Mouse (Mus musculus) myocyte (in vitro differentiated cells): ENCODE measurements at regions not wholly inside any gene's neighbourhood (a gene's known extent, or its start where the extent isn't known, plus 50 kb on each side); places are given as distances from the start of the nearest gene placed in this dataset.

Source experiments
- H3K27me3 ChIP-seq: one replicate; pipeline ENCODE4 v1.6.1; 2011; ENCODE audit not compliant: control insufficient read depth, insufficient read depth, insufficient read length
- H3K36me3 ChIP-seq: one replicate; pipeline ENCODE4 v1.6.1; 2011; ENCODE audit not compliant: control insufficient read depth, insufficient read depth
- H3K4me2 ChIP-seq: one replicate; pipeline ENCODE4 v1.6.1; 2011; ENCODE audit warnings: low read depth, control low read depth
- H3K4me3 ChIP-seq: one replicate; pipeline ENCODE4 v1.5.1; 2011; ENCODE audit warnings: mild to moderate bottlenecking, control low read depth, moderate library complexity
- H3K79me2 ChIP-seq: one replicate; pipeline ENCODE4 v1.6.1; 2011; ENCODE audit not compliant: control insufficient read depth, insufficient read depth
- H3ac ChIP-seq: one replicate; pipeline ENCODE4 v1.6.1; 2011; ENCODE audit not compliant: control insufficient read depth, insufficient read length
- CEBPB ChIP-seq: IDR thresholded peaks from 2 replicates; pipeline ENCODE4 v1.6.1; 2011; ENCODE audit warnings: mild to moderate bottlenecking, moderate library complexity; ENCODE audit not compliant: poor library complexity, insufficient read depth, severe bottlenecking
- E2F4 ChIP-seq: IDR thresholded peaks from one replicate; pipeline ENCODE4 v1.6.1; 2011; ENCODE audit warnings: mild to moderate bottlenecking, control low read depth, moderate library complexity; ENCODE audit not compliant: insufficient read depth
- MAX ChIP-seq: IDR thresholded peaks from one replicate; pipeline ENCODE4 v1.6.1; 2011; ENCODE audit warnings: low read depth, mild to moderate bottlenecking, control low read depth
- MYOD1 ChIP-seq, 3 experiments: IDR thresholded peaks; one replicate each; pipeline ENCODE4 v1.6.1; 2011; ENCODE audit warnings: control low read depth in 2 of 3, low read depth in 2 of 3, mild to moderate bottlenecking in 2 of 3, moderate library complexity in 1 of 3; ENCODE audit not compliant: insufficient read length in 2 of 3, control insufficient read depth in 1 of 3
- MYOG ChIP-seq, 3 experiments: IDR thresholded peaks; one replicate each; pipeline ENCODE4 v1.6.1; 2011; ENCODE audit warnings: control low read depth in 2 of 3, low read depth in 2 of 3, mild to moderate bottlenecking in 2 of 3; ENCODE audit not compliant: insufficient read length in 2 of 3, control insufficient read depth in 1 of 3, insufficient read depth in 1 of 3
- POLR2A ChIP-seq: IDR thresholded peaks from one replicate; pipeline ENCODE4 v1.6.1; 2011; ENCODE audit warnings: low read depth, mild to moderate bottlenecking, control low read depth, moderate library complexity; ENCODE audit not compliant: insufficient read length
- POLR2AphosphoS2 ChIP-seq: IDR thresholded peaks from one replicate; pipeline ENCODE4 v1.6.1; 2011; ENCODE audit warnings: low read depth, control low read depth; ENCODE audit not compliant: insufficient read length
- REST ChIP-seq: IDR thresholded peaks from one replicate; pipeline ENCODE4 v1.6.1; 2011; ENCODE audit warnings: mild to moderate bottlenecking, control low read depth, moderate library complexity; ENCODE audit not compliant: insufficient read depth, insufficient read length
- SRF ChIP-seq: IDR thresholded peaks from one replicate; pipeline ENCODE4 v1.6.1; 2011; ENCODE audit warnings: low read depth; ENCODE audit not compliant: control insufficient read depth, insufficient read length
- TCF12 ChIP-seq: IDR thresholded peaks from one replicate; pipeline ENCODE4 v1.6.1; 2011; ENCODE audit warnings: mild to moderate bottlenecking, control low read depth; ENCODE audit not compliant: poor library complexity, insufficient read depth, severe bottlenecking
- TCF3 ChIP-seq: IDR thresholded peaks from one replicate; pipeline ENCODE4 v1.6.1; 2011; ENCODE audit warnings: low read depth, control low read depth; ENCODE audit not compliant: insufficient read length
- USF1 ChIP-seq: IDR thresholded peaks from one replicate; pipeline ENCODE4 v1.6.1; 2011; ENCODE audit warnings: low read depth, mild to moderate bottlenecking, control low read depth, moderate library complexity

DNA sequence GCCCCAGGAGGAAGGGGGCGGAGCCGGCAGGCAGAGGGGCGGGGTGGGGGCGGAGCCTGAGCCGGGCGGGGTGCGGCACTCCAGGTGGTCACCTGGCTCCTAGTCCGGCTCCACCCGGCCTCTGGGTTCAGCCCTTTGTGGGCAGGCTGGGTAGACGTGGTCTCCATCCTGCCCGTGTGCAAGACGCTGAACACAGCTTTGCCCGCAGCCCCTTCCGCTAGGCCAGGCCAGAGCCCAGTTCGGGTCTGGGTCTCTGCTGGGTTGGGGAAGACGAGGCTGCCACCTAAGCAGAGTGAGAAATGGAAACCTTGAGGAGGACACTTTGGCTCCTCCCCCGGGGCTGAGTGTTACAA lies 161.4 kb upstream of the Nfe2l3 start:
- H3K4me2 ChIP-seq = peak overlapping the region; percentile 71
- no peaks in the 10 kb centered on the region for H3K36me3 ChIP-seq
- H3K27me3 ChIP-seq = peaks cover 4% of the 10 kb centered on the region
- no peaks in the 10 kb centered on the region for H3K79me2 ChIP-seq
- H3ac ChIP-seq = no peak overlapping the region
- no peak for TF ChIP-seq TCF12
- TF ChIP-seq SRF = no peak
- TF ChIP-seq CEBPB = no peak
- TF ChIP-seq POLR2A = no peak
- TF ChIP-seq E2F4 = no peak
- no peak for TF ChIP-seq USF1
- no peak for TF ChIP-seq REST
- peak overlapping the region; percentile 24 for H3K4me3 ChIP-seq

GRCm38 (mm10) chr6:51272136-51272736 lies 160.2 kb upstream of the Nfe2l3 start:
- TF ChIP-seq MAX (no peak), MYOD1 (IDR thresholded peaks at IDR 0.05; ENCODE audit: control insufficient read depth in 1 of 3, insufficient read length in 2 of 3, low read depth in 2 of 3) (no peak), E2F4 (no peak), POLR2A (no peak), TCF12 (no peak), REST (no peak), MYOG (IDR thresholded peaks at IDR 0.05; ENCODE audit: control insufficient read depth in 1 of 3, insufficient read depth in 1 of 3, insufficient read length in 2 of 3, low read depth in 2 of 3) (no peak), CEBPB (no peak), SRF (no peak), POLR2AphosphoS2 (no peak), USF1 (no peak)
- Histone ChIP-seq H3K36me3 (no peaks in the 10 kb centered on the region), H3ac (no peak overlapping the region), H3K27me3 (peaks cover 4% of the 10 kb centered on the region), H3K4me3 (no peak overlapping the region), H3K79me2 (no peaks in the 10 kb centered on the region), H3K4me2 (no peak overlapping the region)

GRCm38 (mm10) chr6:51279491-51279890 lies 153.0 kb upstream of the Nfe2l3 start:
- H3K36me3 ChIP-seq = no peaks in the 10 kb centered on the region
- no peak overlapping the region for H3ac ChIP-seq
- no peak for TF ChIP-seq E2F4
- no peaks in the 10 kb centered on the region for H3K79me2 ChIP-seq
- H3K27me3 ChIP-seq = peaks cover 6% of the 10 kb centered on the region
- H3K4me3 ChIP-seq = no peak overlapping the region
- H3K4me2 ChIP-seq = no peak overlapping the region

DNA sequence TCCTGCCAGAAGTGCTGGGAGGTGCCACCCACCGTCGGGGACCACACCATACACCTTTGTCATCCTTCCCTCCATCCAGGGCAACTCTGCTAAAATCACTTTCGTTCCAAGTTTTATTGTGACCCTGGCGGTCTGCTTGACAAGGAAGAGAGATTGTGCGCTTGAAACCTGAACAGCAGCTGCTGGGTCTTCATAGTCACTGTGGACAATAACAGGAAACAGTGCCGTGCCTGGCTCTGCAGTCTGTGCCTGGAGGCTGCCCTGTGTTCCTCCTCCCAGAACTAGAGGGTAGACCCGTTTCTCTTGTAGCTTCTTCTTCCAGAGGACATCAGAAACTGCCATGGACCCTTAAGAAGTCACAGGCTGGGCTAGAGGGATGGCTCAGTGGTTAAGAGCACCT lies 152.2 kb upstream of the Nfe2l3 start:
- H3K36me3 ChIP-seq = no peaks in the 10 kb centered on the region
- H3K4me2 ChIP-seq = no peak overlapping the region
- H3K27me3 ChIP-seq = peaks cover 6% of the 10 kb centered on the region
- H3K4me3 ChIP-seq = no peak overlapping the region
- no peaks in the 10 kb centered on the region for H3K79me2 ChIP-seq
- H3ac ChIP-seq = no peak overlapping the region
- TF ChIP-seq MYOG (IDR thresholded peaks at IDR 0.05; ENCODE audit: control insufficient read depth in 1 of 3, insufficient read depth in 1 of 3, insufficient read length in 2 of 3, low read depth in 2 of 3) (no peak), TCF3 (no peak), MAX (no peak), USF1 (no peak), REST (no peak), MYOD1 (IDR thresholded peaks at IDR 0.05; ENCODE audit: control insufficient read depth in 1 of 3, insufficient read length in 2 of 3, low read depth in 2 of 3) (no peak), E2F4 (no peak), POLR2AphosphoS2 (no peak), POLR2A (no peak), CEBPB (no peak), SRF (no peak), TCF12 (no peak)

DNA sequence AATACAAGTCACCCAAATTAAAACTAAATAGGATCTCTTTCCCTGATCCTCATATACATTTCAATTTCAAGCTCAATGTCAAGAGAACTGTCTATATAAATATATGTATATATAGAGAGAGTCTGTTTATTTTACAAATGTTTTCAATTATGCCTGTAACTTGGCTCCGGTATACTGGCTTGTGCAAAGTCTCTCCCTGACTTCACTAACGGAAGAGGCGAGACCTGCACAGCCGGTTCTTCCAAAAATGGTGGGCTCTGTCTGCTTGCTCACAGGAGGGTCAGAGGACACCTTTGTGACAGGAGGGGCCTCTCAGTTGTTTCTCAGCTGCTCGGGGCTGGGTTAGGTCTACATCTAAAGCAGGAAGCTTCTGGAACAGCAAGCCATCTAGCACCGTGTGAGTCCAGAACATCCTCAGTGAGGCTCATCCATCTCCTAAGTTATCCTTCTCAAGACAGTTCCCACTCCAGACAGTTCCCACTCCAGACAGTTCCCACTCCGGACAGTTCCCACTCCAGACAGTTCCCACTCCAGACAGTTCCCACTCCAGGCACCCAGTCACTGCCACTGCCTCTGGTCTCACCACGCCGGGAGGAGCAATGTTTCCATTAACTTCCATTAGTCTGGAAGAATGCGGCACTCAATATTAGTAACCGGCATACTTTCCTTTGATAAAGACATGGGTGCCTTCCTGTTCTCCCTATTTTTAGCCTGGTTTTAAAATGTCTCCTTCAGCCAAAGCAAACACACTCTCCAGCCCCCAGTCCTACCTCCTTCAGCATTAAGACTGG lies 148.4 kb upstream of the Nfe2l3 start:
- Histone ChIP-seq H3K27me3 (peaks cover 16% of the 10 kb centered on the region), H3K4me2 (no peak overlapping the region), H3ac (no peak overlapping the region), H3K79me2 (no peaks in the 10 kb centered on the region), H3K4me3 (no peak overlapping the region), H3K36me3 (no peaks in the 10 kb centered on the region)
- TF ChIP-seq MYOD1 (IDR thresholded peaks at IDR 0.05; ENCODE audit: control insufficient read depth in 1 of 3, insufficient read length in 2 of 3, low read depth in 2 of 3) = no peak
- TF ChIP-seq POLR2AphosphoS2 = no peak
- no peak for TF ChIP-seq TCF12
- no peak for TF ChIP-seq USF1
- TF ChIP-seq SRF = no peak
- TF ChIP-seq POLR2A = no peak
- TF ChIP-seq MYOG (IDR thresholded peaks at IDR 0.05; ENCODE audit: control insufficient read depth in 1 of 3, insufficient read depth in 1 of 3, insufficient read length in 2 of 3, low read depth in 2 of 3) = no peak
- TF ChIP-seq CEBPB = no peak
- no peak for TF ChIP-seq TCF3
- TF ChIP-seq E2F4 = no peak
- TF ChIP-seq REST = no peak
